Mouse (Mus musculus) large intestine, adult 2 months (tissue): Measurements from ENCODE around the gene Fbn1. TPM values are rescaled to one million over a fixed set of nuclear protein-coding genes. Genes with fewer than 3 reads are reported as not detected.

ENCODE experiments used
- DNase-seq: peaks from one replicate; pipeline ENCODE4 v3.0.0-alpha.2; 2012; ENCODE audit warnings: low read depth, low spot score
- WGBS: fragments of 180-500 bp; shearing (Covaris S2); methylation state at CpG from one replicate; pipeline ENCODE4 v1.1.7; 2018; 5-methylcytosine and 5-hydroxymethylcytosine counted together
- polyA plus RNA-seq: library from polyadenylated mRNA; depleted of rRNA; stranded (reverse); fragments of >200 nt; gene quantifications from 2 replicates; pipeline ENCODE4 v1.2.3, GENCODE M21; 2012; rRNA removed

Gene Fbn1
- polyA plus RNA-seq, 1 experiment = 4.2 TPM

DNA sequence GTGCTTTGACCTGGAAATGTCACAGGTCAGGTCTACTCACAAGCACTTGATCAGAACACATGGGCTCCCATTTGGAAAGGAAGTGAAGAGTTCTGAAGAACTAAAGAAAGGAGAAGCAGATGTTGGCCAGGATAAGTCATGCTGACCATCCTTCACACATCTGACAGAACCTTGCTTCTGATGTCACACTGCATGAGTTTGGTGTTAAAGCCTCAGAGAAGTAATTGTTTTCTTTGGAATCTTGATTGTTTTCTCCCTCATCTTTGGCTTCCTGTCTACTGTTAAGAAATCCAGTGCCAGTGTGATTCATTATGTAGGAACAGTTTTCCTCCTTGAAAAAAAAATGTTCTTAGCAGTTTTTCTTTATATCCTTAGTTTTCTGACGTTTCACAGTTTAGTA, 238.9 kb downstream of the Fbn1 start:
- DNase-seq = no peak
- WGBS = 69% methylated on average over 1 of the region's 1 CpGs

DNA sequence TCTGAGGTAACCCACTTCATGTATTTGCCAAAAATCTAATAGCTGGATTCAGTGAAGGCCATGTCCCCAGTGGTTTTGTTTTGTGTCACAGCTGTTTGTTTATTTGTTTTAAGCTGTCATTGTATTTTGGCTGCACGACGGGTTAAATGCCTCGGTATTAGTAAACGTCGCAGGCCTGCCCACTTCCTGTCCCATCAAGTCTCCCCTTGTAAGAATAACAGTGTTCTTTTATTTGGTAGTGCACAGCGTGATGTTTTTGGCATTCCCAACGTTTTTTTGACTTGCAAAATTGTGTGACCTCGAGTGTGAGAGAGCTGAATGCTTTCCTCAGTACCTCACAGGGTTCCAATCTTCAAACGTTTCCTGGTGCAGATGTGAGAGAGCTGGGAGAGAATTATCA, 244.0 kb downstream of the Fbn1 start:
- WGBS = 28% methylated on average over 9 of the region's 9 CpGs
- DNase-seq = no peak

DNA sequence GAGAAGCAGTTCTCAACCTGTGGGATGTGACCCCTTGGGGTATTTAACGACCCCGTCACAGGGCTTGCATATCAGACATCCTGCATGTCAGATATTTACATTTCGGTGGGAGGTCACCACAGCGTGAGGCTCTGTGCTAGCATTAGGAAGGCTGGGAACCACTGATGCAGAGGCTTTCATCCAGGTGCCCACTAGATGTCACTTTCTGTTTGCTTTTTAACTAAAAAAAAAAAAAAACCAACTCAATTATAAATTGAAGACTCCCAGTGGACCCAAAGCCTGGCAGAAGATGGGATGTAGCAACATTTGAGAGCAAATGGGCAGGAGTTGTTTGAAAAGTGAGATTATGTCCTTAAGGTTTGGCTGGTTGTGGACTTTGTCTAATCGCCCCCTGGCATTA, 244.7 kb downstream of the Fbn1 start:
- DNase-seq = no peak
- 18% methylated on average over 5 of the region's 5 CpGs for WGBS

DNA sequence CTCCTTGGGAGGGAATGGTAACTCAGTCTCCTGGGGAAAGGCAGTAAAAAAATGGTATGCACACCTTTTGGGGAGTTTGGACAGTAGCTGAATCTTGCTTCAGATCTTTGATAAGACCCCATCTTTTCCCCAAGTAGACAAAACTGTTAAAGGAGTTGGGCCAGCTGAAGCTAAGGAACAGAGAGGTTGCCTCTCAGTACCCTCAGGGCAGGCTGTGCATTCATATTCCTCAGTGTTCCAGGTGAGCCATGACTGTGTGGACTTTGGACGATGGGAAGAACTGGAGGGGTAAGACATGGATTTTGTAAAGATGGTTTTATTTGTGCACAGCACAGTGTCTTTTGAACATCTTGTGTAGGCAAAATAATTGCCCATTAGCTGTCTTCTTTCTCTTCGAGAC, 247.5 kb downstream of the Fbn1 start:
- WGBS = 76% methylated on average over 2 of the region's 2 CpGs
- DNase-seq = no peak

DNA sequence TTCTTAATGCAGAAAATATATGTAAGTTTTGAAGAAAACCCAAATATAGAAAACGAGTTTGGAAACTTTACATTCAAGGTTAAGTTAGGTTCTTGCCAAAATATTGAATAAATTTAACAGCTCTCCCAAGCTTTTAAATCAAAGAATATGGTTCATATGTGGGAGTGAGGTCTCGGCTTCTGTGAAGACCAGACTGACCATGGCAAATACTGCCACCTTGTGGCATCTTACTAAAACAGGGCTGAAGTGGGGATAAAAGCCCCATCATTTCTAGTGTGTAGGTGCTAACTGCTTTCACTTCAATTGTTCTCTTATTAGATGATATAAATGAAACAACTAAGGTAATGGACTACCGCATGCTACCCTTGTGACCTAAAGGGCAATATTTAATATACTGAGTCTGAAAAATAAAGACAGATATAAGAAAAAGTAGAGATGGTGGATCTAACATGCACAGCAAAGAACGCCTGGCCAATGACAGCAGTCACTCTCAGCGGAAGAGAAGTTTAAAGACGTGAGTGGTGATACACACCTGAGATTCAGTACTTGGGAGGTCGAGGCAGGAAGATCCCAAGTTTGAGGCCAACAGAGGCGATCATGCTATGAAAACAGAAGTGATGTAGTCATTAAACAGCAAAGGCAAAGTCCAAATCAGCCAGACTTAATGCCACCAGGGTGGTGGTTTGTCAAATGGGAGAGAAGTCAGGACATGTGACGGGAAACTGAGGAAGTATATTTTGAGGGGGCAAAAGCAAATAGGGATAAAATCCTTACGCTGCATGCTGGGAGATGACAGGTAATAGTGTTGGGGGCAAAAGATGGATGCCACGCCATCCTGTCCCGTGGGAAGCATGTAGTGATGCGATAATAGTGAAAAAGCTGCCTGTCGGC, 248.3 kb downstream of the Fbn1 start:
- DNase-seq = no peak

DNA sequence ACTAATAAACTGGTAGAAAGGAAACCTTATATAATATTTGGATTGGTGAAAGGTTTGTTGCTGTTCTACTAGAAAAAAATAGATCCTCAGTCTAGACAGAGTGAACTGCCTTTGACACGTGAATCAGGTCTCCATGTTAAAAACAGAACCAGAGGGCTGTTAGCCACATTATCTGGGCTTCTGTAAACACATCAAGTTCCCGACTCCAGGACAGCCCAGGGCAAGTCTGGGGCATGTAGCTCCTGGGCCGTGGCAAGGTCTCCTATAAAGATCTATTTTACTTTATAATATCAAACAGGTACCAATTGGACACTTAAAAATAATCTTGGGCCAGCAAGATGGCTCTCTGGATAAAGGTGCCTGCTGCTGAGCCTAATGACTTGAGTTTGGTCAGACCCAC, 251.9 kb downstream of the Fbn1 start:
- 53% methylated on average over 3 of the region's 3 CpGs for WGBS

More for the DNA sequence above, 248.3 kb downstream of the Fbn1 start:
- WGBS = 83% methylated on average over 14 of the region's 14 CpGs

DNA sequence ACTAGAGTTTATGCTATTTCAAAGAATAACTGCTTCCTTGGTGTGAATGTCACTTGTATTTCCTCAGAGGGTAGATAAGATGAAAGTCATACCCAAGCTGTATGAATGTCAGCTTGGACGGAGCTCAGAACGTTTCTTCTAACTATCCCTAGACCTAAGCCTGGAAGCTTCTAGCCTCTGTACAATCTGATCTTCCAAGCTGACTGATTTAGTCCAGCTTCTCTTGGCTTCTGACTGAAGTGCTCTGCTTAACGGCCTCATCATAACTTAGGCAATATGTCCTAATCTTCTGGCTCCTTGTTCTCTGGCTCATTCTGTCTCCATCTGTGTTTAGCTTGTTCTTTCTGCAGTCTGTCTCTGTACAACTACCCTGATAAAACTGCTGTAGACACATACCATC, 253.2 kb downstream of the Fbn1 start:
- DNase-seq = no peak
- WGBS = 94% methylated on average over 3 of the region's 3 CpGs

More for the DNA sequence above, 251.9 kb downstream of the Fbn1 start:
- no peak for DNase-seq

DNA sequence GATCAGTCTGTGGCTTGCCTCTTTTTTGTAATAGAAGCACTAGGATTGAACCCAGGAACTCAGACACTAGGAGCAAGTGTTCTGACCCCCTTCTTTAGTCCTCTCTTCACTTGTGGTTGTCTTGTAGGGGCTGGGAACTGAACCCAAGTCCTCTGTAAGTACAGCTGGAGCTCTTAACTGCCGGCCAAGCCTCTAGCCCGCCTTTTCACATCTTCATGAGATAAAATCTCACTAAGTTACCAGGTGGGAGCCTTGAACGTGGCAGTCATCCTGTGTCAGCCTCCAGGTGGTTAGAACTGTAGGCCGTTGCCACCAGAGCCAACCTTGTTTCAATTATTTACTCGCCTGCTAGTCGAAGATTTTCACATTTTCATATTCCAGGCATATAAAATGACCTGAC, 254.1 kb downstream of the Fbn1 start:
- WGBS = 95% methylated on average over 6 of the region's 6 CpGs
- no peak for DNase-seq

DNA sequence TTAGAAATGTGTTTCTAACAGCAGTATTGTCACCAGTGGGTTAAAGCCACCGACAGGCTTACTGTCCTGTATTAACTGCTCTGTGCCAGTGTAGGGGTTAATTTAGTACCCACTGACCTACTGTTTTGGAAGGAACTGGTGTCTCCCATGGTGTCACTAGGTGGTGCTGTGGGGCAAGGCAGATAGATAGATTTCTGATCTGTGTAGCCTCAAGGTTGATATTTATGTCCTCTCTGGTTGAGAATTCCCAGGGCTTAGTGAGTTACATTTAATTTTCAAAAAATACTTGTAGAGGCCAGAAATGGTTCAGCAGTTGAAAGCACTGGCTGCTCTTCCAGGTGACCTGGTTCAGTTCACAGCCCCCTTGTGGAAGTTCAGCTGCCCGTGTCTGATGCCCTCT, 255.5 kb downstream of the Fbn1 start:
- DNase-seq = no peak
- WGBS = 58% methylated on average over 2 of the region's 2 CpGs

DNA sequence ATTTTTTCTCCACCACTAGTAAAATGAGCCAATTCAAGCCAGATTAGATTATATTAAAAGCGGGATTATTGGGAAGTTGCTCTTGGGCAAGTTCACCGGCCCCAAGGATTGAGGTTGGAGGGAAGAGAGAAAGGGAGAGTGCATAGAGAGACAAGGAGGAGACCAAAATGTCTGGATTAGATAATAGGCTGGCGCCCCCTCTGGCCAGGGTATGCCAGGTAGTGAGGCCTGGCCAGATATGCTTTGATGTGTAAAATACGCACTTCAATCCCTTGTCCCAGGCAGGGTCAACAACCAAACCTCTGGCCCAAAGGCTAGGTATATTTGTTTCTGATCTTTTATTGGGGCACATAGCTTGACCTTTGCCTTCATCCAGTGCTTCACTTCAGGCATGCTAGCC, 256.0 kb downstream of the Fbn1 start:
- 84% methylated on average over 4 of the region's 4 CpGs for WGBS
- no peak for DNase-seq

Other genes with a start within 250 kb of the Fbn1 start
- gene Gm9913, start 2.9 kb downstream of the Fbn1 start, polyA plus RNA-seq = 0.07 and 0.09 TPM in 2 replicates
- 1.3 and 2.2 TPM in 2 replicates for gene Cep152, start 117.1 kb upstream of the Fbn1 start, polyA plus RNA-seq
- gene Eid1, start 165.1 kb upstream of the Fbn1 start, polyA plus RNA-seq = 5.4 and 5.6 TPM in 2 replicates
- 0.16 and 0.22 TPM in 2 replicates for gene Shc4, start 216.2 kb upstream of the Fbn1 start, polyA plus RNA-seq